ENCODE assay signal across 9 mouse cellular contexts in genomic region chr3:94533968-94534367, GRCm38 (mm10). TPM values are rescaled to one million over a fixed set of nuclear protein-coding genes. Genes with fewer than 3 reads are reported as not detected.
DNase-seq lines count a peak whose midpoint lies in the region; ATAC-seq and TF ChIP-seq lines count a peak whose summit lies in the region.
"Had no signal": no experiment of that assay in that cellular context is flagged by ENCODE, and none has a peak within 500 bp of the region (broad histone marks: within the 10 kb centered on the region; RNA-seq: fewer than 3 reads in every experiment).

No protein-coding gene starts in this region.

- no peak overlapping the region for H3K27ac ChIP-seq in intestine, postnatal 0 days (ENCODE audit: low read depth, low read length)
- H3K27ac ChIP-seq in intestine, embryonic 15.5 days: no peak overlapping the region
- H3K27ac ChIP-seq in stomach, postnatal 0 days (replicated peaks): no peak overlapping the region
- no peak overlapping the region for H3K27ac ChIP-seq in forebrain, embryonic 11.5 days (ENCODE audit: low read depth, low read length)
- H3K27ac ChIP-seq: embryonic facial prominence, embryonic 12.5 days had no signal

- no peak overlapping the region for H3K4me3 ChIP-seq in intestine, postnatal 0 days (ENCODE audit: low read depth, low read length)
- H3K4me3 ChIP-seq in intestine, embryonic 15.5 days (replicated peaks): no peak overlapping the region
- no peak overlapping the region for H3K4me3 ChIP-seq in stomach, postnatal 0 days (ENCODE audit: low read depth, low read length)
- H3K4me3 ChIP-seq in forebrain, embryonic 11.5 days (ENCODE audit: low read depth, low read length): no peak overlapping the region
- H3K4me3 ChIP-seq: embryonic facial prominence, embryonic 12.5 days had no signal

- peak; percentile 82 for TF ChIP-seq CTCF in intestine, postnatal 0 days (IDR thresholded peaks at IDR 0.05; ENCODE audit: low read depth)
- peak; percentile 83 for TF ChIP-seq CTCF in stomach, postnatal 0 days (IDR thresholded peaks at IDR 0.05; ENCODE audit: low read depth)

- H3K4me1 ChIP-seq in intestine, postnatal 0 days (replicated peaks; ENCODE audit: control insufficient read depth, insufficient read depth, low read length): no peaks in the 10 kb centered on the region
- no peaks in the 10 kb centered on the region for H3K4me1 ChIP-seq in intestine, embryonic 15.5 days (replicated peaks)
- H3K4me1 ChIP-seq in stomach, postnatal 0 days (replicated peaks; ENCODE audit: control insufficient read depth, insufficient read depth): no peaks in the 10 kb centered on the region
- H3K4me1 ChIP-seq in forebrain, embryonic 11.5 days (replicated peaks; ENCODE audit: control insufficient read depth, insufficient read depth, low read length): no peaks in the 10 kb centered on the region
- H3K4me1 ChIP-seq: embryonic facial prominence, embryonic 12.5 days had no signal

- no peak overlapping the region for H3K9ac ChIP-seq in intestine, postnatal 0 days (ENCODE audit: low read depth, low read length)
- H3K9ac ChIP-seq in intestine, embryonic 15.5 days: no peak overlapping the region
- no peak overlapping the region for H3K9ac ChIP-seq in stomach, postnatal 0 days (ENCODE audit: low read length)
- H3K9ac ChIP-seq in forebrain, embryonic 11.5 days (ENCODE audit: low read length): no peak overlapping the region
- H3K9ac ChIP-seq: embryonic facial prominence, embryonic 12.5 days had no signal

- H3K36me3 ChIP-seq in intestine, postnatal 0 days (ENCODE audit: control insufficient read depth, insufficient read depth): peaks cover 5% of the 10 kb centered on the region
- H3K36me3 ChIP-seq in intestine, embryonic 15.5 days: no peaks in the 10 kb centered on the region
- H3K36me3 ChIP-seq in stomach, postnatal 0 days (ENCODE audit: control insufficient read depth, insufficient read depth, low read length): no peaks in the 10 kb centered on the region
- no peaks in the 10 kb centered on the region for H3K36me3 ChIP-seq in forebrain, embryonic 11.5 days (ENCODE audit: control insufficient read depth, insufficient read depth, low read length)

- H3K27me3 ChIP-seq in intestine, postnatal 0 days (replicated peaks; ENCODE audit: control insufficient read depth, insufficient read depth, low read length): no peaks in the 10 kb centered on the region
- no peaks in the 10 kb centered on the region for H3K27me3 ChIP-seq in intestine, embryonic 15.5 days (replicated peaks)
- H3K27me3 ChIP-seq in stomach, postnatal 0 days (ENCODE audit: control insufficient read depth, insufficient read depth, low read length): no peaks in the 10 kb centered on the region
- no peaks in the 10 kb centered on the region for H3K27me3 ChIP-seq in forebrain, embryonic 11.5 days (ENCODE audit: control insufficient read depth, insufficient read depth, low read length)
- H3K27me3 ChIP-seq: embryonic facial prominence, embryonic 12.5 days had no signal

- H3K4me2 ChIP-seq in intestine, postnatal 0 days (replicated peaks; ENCODE audit: low read depth): no peak overlapping the region
- H3K4me2 ChIP-seq in intestine, embryonic 15.5 days (replicated peaks): no peak overlapping the region
- no peak overlapping the region for H3K4me2 ChIP-seq in stomach, postnatal 0 days (replicated peaks; ENCODE audit: low read depth)
- H3K4me2 ChIP-seq in forebrain, embryonic 11.5 days (ENCODE audit: low read depth, low read length, severe bottlenecking): no peak overlapping the region
- H3K4me2 ChIP-seq: embryonic facial prominence, embryonic 12.5 days had no signal

- peak; percentile 59 for DNase-seq in A20 (ENCODE audit: low read depth, low spot score)
- DNase-seq in Muller cell, postnatal 12 days (ENCODE audit: inconsistent ontology term): peak; percentile 1
- peak; percentile 20 to 37 for DNase-seq in cerebellum, postnatal 25 days
- peak; percentile 66 to 74 for DNase-seq in kidney, postnatal 25 days
- peak; percentile 36 for DNase-seq in stomach, postnatal 0 days (ENCODE audit: low spot score)
- DNase-seq in forebrain, embryonic 11.5 days (ENCODE audit: low spot score): no peak

- no peak for ATAC-seq in intestine, postnatal 0 days
- ATAC-seq in intestine, embryonic 15.5 days: no peak
- no peak for ATAC-seq in stomach, postnatal 0 days (ENCODE audit: low FRiP score, low TSS enrichment)
- no peak for ATAC-seq in forebrain, embryonic 11.5 days (replicated peaks; ENCODE audit: low FRiP score)

- TF ChIP-seq EP300 in stomach, postnatal 0 days (optimal IDR thresholded peaks at IDR 0.05): no peak

- H3K9me3 ChIP-seq in intestine, postnatal 0 days (ENCODE audit: control insufficient read depth): no peaks in the 10 kb centered on the region
- no peaks in the 10 kb centered on the region for H3K9me3 ChIP-seq in intestine, embryonic 15.5 days
- no peaks in the 10 kb centered on the region for H3K9me3 ChIP-seq in stomach, postnatal 0 days (ENCODE audit: control insufficient read depth, low read length)
- no peaks in the 10 kb centered on the region for H3K9me3 ChIP-seq in forebrain, embryonic 11.5 days (ENCODE audit: control insufficient read depth, low read length)
- H3K9me3 ChIP-seq: embryonic facial prominence, embryonic 12.5 days had no signal

RNA-seq across cellular contexts. Expression of gene Snx27, which starts 48.5 kb away (rescaled TPM):
- polyA plus RNA-seq in intestine, postnatal 0 days (2015; fragmentation: Nextera tagmentation; extraction: Ambion mirVana): 20.9 and 26.5 TPM in 2 replicates
- polyA plus RNA-seq in intestine, embryonic 15.5 days (2015; fragmentation: Nextera tagmentation; extraction: Ambion mirVana): 35.5 and 36.2 TPM in 2 replicates
- polyA plus RNA-seq in stomach, postnatal 0 days (2015; fragmentation: Nextera tagmentation; extraction: Ambion mirVana): 17.6 and 20.3 TPM in 2 replicates
- 46.9 and 48.5 TPM in 2 replicates for polyA plus RNA-seq in forebrain, embryonic 11.5 days (2014; fragmentation: Nextera tagmentation; extraction: Ambion mirVana)

RNA-seq across cellular contexts. Expression of gene Riiad1, which starts 53.8 kb away (rescaled TPM):
- polyA plus RNA-seq in intestine, postnatal 0 days (2015; fragmentation: Nextera tagmentation; extraction: Ambion mirVana): 3.5 and 3.9 TPM in 2 replicates
- 5.5 and 5.6 TPM in 2 replicates for polyA plus RNA-seq in intestine, embryonic 15.5 days (2015; fragmentation: Nextera tagmentation; extraction: Ambion mirVana)
- 3.2 and 3.5 TPM in 2 replicates for polyA plus RNA-seq in stomach, postnatal 0 days (2015; fragmentation: Nextera tagmentation; extraction: Ambion mirVana)
- 12.8 and 15.5 TPM in 2 replicates for polyA plus RNA-seq in forebrain, embryonic 11.5 days (2014; fragmentation: Nextera tagmentation; extraction: Ambion mirVana)

RNA-seq across cellular contexts. Expression of gene Celf3, which starts 55.9 kb away (rescaled TPM):
- 12.2 and 12.8 TPM in 2 replicates for polyA plus RNA-seq in intestine, postnatal 0 days (2015; fragmentation: Nextera tagmentation; extraction: Ambion mirVana)
- 26.0 and 28.1 TPM in 2 replicates for polyA plus RNA-seq in intestine, embryonic 15.5 days (2015; fragmentation: Nextera tagmentation; extraction: Ambion mirVana)
- polyA plus RNA-seq in stomach, postnatal 0 days (2015; fragmentation: Nextera tagmentation; extraction: Ambion mirVana): 11.0 and 11.6 TPM in 2 replicates
- polyA plus RNA-seq in forebrain, embryonic 11.5 days (2014; fragmentation: Nextera tagmentation; extraction: Ambion mirVana): 137 and 149 TPM in 2 replicates
